Mouse (Mus musculus) CH12.LX (cell line): ENCODE data around the gene Nck2.

Source experiments
- BHLHE40 ChIP-seq: IDR thresholded peaks from 2 replicates; pipeline ENCODE4 v1.6.1; 2011; ENCODE audit warnings: mild to moderate bottlenecking, low read depth, low read length, improper control_type of control experiment
- CHD1 ChIP-seq: IDR thresholded peaks from 2 replicates; pipeline ENCODE4 v1.6.1; 2012; ENCODE audit warnings: low read depth, low read length, improper control_type of control experiment, inconsistent platforms
- CTCF ChIP-seq, 2 experiments: IDR thresholded peaks in 1 of 2; conservative IDR thresholded peaks in 1 of 2; 2 replicates each; pipeline ENCODE4 v1.5.1; 2011 to 2012; ENCODE audit warnings: low read depth in 2 of 2, low read length in 2 of 2, improper control_type of control experiment in 1 of 2, inconsistent platforms in 1 of 2, mild to moderate bottlenecking in 1 of 2, moderate library complexity in 1 of 2
- EP300 ChIP-seq: IDR thresholded peaks from 2 replicates; pipeline ENCODE4 v1.6.1; 2011; ENCODE audit warnings: low read length, improper control_type of control experiment
- GABPA ChIP-seq: IDR thresholded peaks from 2 replicates; pipeline ENCODE4 v1.6.1; 2012; ENCODE audit warnings: low read depth, low read length, improper control_type of control experiment, inconsistent platforms; ENCODE audit not compliant: insufficient replicate concordance
- HCFC1 ChIP-seq: IDR thresholded peaks from 2 replicates; pipeline ENCODE4 v1.6.1; 2012; ENCODE audit warnings: low read depth, mild to moderate bottlenecking, inconsistent platforms, low read length, improper control_type of control experiment
- MAX ChIP-seq: IDR thresholded peaks from 2 replicates; pipeline ENCODE4 v1.6.1; 2011; ENCODE audit warnings: low read length, improper control_type of control experiment
- MEF2A ChIP-seq: IDR thresholded peaks from 2 replicates; pipeline ENCODE4 v1.6.1; 2014; ENCODE audit warnings: low read depth, mild to moderate bottlenecking, inconsistent platforms, low read length, improper control_type of control experiment, borderline replicate concordance
- POLR2A ChIP-seq: IDR thresholded peaks from 2 replicates; pipeline ENCODE4 v1.6.1; 2011; ENCODE audit warnings: low read depth, mild to moderate bottlenecking, improper control_type of control experiment, low read length
- SIN3A ChIP-seq: IDR thresholded peaks from 2 replicates; pipeline ENCODE4 v1.6.1; 2012; ENCODE audit warnings: low read length, improper control_type of control experiment, inconsistent platforms
- TCF12 ChIP-seq: IDR thresholded peaks from 2 replicates; pipeline ENCODE4 v1.6.1; 2014; ENCODE audit warnings: low read depth, mild to moderate bottlenecking, inconsistent platforms, low read length, improper control_type of control experiment
- USF1 ChIP-seq: IDR thresholded peaks from 2 replicates; pipeline ENCODE4 v1.6.1; 2014; ENCODE audit warnings: low read depth, mild to moderate bottlenecking, inconsistent platforms, low read length, improper control_type of control experiment

GRCm38 (mm10) chr1:43471180-43472045, 27.0 kb downstream of the Nck2 start:
- TF ChIP-seq HCFC1 (no peak), TCF12 (no peak), CHD1 (peak; percentile 64; the same call in 1 of the 2 replicates), MAX (no peak), POLR2A (no peak), CTCF (conservative IDR thresholded peaks at IDR 0.05 in 1 of 2, IDR thresholded peaks at IDR 0.05 in 1 of 2; ENCODE audit: low read depth in 2 of 2, low read length in 2 of 2) (no peak), USF1 (no peak), GABPA (no peak), MEF2A (0 out of 2 replicates have a peak, but pooled peaks have one; percentile 2), SIN3A (no peak), EP300 (peak; percentile 39; the same call in 1 of the 2 replicates), BHLHE40 (peak; percentile 36)
